Mouse (Mus musculus): ENCODE data around the gene Gm28308. TPM values are rescaled to one million over a fixed set of nuclear protein-coding genes. Genes with fewer than 3 reads are reported as not detected.
A peak's percentile ranks its signal among the peaks of the same experiment; 100 is the strongest.

The Gm28308 gene
- polyA plus RNA-seq, 1 experiment from 2014 or later: not detected

DNA sequence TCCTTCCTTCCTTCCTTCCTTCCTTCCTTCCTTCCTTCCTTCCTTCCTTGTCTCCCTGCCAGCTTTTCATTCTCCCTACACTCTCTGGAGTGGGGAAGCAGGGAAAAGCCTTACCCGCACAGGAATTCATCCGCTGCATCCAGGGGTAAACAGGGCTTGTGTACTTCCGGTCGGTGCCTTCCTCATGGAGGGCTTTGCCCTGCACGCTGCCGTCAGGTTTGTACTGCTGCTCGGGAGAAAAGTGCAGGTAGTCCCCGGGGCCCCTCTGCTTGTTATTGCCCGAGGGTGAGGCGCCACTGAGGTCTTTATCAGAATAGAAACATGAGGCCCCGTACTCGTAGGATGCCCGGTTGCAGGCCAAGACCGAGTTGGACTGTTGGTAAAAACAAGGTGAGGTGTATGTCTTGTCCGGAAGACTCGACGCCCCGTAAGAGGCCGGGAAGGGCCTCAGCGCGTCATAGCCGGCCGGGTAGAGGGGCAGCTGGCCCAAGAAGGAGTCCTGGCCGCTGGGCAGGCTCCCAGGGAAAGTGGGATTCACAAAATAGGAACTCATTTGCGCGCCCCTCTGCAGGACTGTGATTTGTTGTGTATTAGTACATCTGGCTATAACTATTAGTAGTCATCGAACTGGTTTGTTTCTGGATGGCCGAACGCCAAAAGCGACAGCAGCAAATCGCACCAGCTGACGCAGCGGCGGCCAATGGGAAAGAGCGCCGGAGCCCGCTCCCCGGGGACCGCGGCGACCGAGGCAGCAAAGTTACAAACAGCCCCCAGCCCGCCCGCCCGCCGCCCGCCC is 4.9 kb downstream of the Gm28308 start, which contains the start of gene Hoxa6:
Hoxa6 (minus strand) TSS at position 651 of the 796 bp plus-strand sequence.
- peak within 1 kb of the TSS; percentile 40 for H3K4me3 ChIP-seq (ENCODE audit: low read depth, low read length)
- H3K9ac ChIP-seq (replicated peaks; ENCODE audit: low read depth): 0 out of 2 replicates have a peak within 1 kb of the TSS, but pooled peaks have one; percentile 27
- TF ChIP-seq CTCF (IDR thresholded peaks at IDR 0.05) (no peak), EP300 (IDR thresholded peaks at IDR 0.05) (no peak)
- peaks cover 3% of the 10 kb centered on the region; the same call in 1 of the 2 replicates for H3K4me1 ChIP-seq (ENCODE audit: insufficient read depth, low read depth, low read length)
- no peak for DNase-seq (ENCODE audit: low spot score)
- ATAC-seq: no peak
- H3K27ac ChIP-seq (ENCODE audit: low read length): peak within 1 kb of the TSS; percentile 59
- H3K9me3 ChIP-seq (ENCODE audit: low read length): no peaks in the 10 kb centered on the region
- 4% methylated on average over 45 of the region's 47 CpGs for WGBS
- peak within 1 kb of the TSS; percentile 75 for H3K4me2 ChIP-seq (replicated peaks; ENCODE audit: low read depth, low read length)
- no peaks in the 10 kb centered on the region for H3K36me3 ChIP-seq (ENCODE audit: insufficient read depth, low read length)
- peaks cover 53% of the 10 kb centered on the region for H3K27me3 ChIP-seq (replicated peaks; ENCODE audit: insufficient read depth, low read length)

DNA sequence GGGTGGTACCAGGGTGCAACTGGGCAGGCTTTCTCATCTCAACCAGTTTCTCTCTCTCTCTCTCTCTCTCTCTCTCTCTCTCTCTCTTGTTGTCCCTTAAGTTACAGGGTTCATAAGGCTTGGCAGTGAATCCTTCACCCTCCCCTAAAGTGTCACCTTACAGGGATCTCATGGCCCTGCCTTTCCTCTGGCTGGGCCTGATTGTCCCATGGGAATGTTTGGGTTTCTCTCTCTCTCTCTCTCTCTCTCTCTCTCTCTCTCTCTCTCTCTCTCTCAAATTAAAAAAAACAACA is 5.5 kb downstream of the Gm28308 start:
- TF ChIP-seq CTCF (IDR thresholded peaks at IDR 0.05) (no peak), EP300 (IDR thresholded peaks at IDR 0.05) (no peak)
- H3K4me1 ChIP-seq (ENCODE audit: insufficient read depth, low read depth, low read length): peaks cover 3% of the 10 kb centered on the region; the same call in 1 of the 2 replicates
- H3K9ac ChIP-seq (replicated peaks; ENCODE audit: low read depth): no peak overlapping the region
- ATAC-seq (no peak), DNase-seq (ENCODE audit: low spot score) (no peak)
- H3K27ac ChIP-seq (ENCODE audit: low read length): 0 out of 2 replicates have a peak overlapping the region, but pooled peaks have one; percentile 59
- no peaks in the 10 kb centered on the region for H3K9me3 ChIP-seq (ENCODE audit: low read length)
- H3K4me2 ChIP-seq (replicated peaks; ENCODE audit: low read depth, low read length): peak overlapping the region; percentile 75
- no peaks in the 10 kb centered on the region for H3K36me3 ChIP-seq (ENCODE audit: insufficient read depth, low read length)
- peak overlapping the region; percentile 1; the same call in 1 of the 2 replicates for H3K4me3 ChIP-seq (ENCODE audit: low read depth, low read length)
- peaks cover 47% of the 10 kb centered on the region; the same call in 1 of the 2 replicates for H3K27me3 ChIP-seq (replicated peaks; ENCODE audit: insufficient read depth, low read length)

GRCm38 (mm10) chr6:52206882-52207683 is 6.1 kb downstream of the Gm28308 start:
- H3K36me3 ChIP-seq (ENCODE audit: insufficient read depth, low read length): no peaks in the 10 kb centered on the region
- ATAC-seq (no peak), DNase-seq (ENCODE audit: low spot score) (no peak)
- 34% methylated on average over 4 of the region's 4 CpGs for WGBS
- H3K4me3 ChIP-seq (ENCODE audit: low read depth, low read length): peak overlapping the region; percentile 1; the same call in 1 of the 2 replicates
- no peaks in the 10 kb centered on the region for H3K9me3 ChIP-seq (ENCODE audit: low read length)
- TF ChIP-seq CTCF (IDR thresholded peaks at IDR 0.05): no peak
- TF ChIP-seq EP300 (IDR thresholded peaks at IDR 0.05): no peak
- H3K4me1 ChIP-seq (ENCODE audit: insufficient read depth, low read depth, low read length): no peaks in the 10 kb centered on the region; the same call in 1 of the 2 replicates
- H3K27me3 ChIP-seq (replicated peaks; ENCODE audit: insufficient read depth, low read length): peaks cover 46% of the 10 kb centered on the region; the same call in 1 of the 2 replicates
- no peak overlapping the region for H3K9ac ChIP-seq (replicated peaks; ENCODE audit: low read depth)
- peak overlapping the region; percentile 55 for H3K4me2 ChIP-seq (replicated peaks; ENCODE audit: low read depth, low read length)
- 0 out of 2 replicates have a peak overlapping the region, but pooled peaks have one; percentile 59 for H3K27ac ChIP-seq (ENCODE audit: low read length)

DNA sequence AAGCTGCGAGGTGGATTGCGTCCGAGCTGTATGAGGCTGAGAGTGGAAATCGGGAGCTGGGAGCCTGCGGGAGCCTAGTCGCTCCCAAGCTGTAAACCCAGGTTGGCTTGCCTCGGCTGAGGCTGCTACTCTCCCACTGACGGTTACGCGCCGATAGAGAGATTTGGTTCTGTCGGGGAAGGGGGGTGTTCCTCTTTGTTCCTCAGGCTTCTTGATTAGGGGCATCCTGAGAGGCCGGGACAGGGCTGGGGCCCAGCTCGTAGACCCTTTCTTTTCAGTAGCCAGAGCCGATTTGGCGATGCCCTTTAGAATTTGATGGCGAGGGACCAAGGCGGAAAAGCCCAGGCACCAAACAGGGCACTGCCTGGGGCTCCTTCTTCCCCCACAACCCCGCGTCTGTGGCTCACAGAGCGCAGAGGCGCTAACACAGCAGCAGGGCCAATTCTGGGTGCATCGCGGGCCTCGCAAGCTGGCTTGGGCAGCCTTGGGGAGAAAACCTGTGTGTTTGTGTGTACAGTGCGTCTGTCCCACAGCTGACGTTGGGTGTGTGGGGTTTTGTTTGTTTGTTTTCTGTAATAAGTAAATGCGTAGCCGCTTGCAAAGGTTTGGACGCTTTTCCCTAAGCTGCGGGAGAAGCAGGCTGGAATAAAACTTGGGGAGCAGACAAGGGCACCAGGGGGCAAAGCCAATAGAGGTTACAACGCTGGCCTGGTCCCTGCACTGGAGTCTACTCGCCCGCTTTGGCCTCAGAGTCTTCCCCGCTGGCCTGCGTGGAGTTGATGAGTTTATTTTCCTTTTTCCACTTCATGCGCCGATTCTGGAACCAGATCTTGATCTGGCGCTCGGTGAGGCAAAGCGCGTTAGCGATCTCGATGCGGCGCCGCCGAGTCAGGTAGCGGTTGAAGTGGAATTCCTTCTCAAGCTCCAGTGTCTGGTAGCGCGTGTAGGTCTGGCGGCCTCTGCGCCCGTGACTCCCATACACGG is 7.2 kb downstream of the Gm28308 start:
- no peaks in the 10 kb centered on the region; the same call in 1 of the 2 replicates for H3K4me1 ChIP-seq (ENCODE audit: insufficient read depth, low read depth, low read length)
- peak overlapping the region; percentile 55 for H3K4me2 ChIP-seq (replicated peaks; ENCODE audit: low read depth, low read length)
- H3K27me3 ChIP-seq (replicated peaks; ENCODE audit: insufficient read depth, low read length): peaks cover 37% of the 10 kb centered on the region; the same call in 1 of the 2 replicates
- DNase-seq (ENCODE audit: low spot score) (no peak), ATAC-seq (no peak)
- H3K36me3 ChIP-seq (ENCODE audit: insufficient read depth, low read length): no peaks in the 10 kb centered on the region
- peak overlapping the region; percentile 60 for H3K27ac ChIP-seq (ENCODE audit: low read length)
- H3K9me3 ChIP-seq (ENCODE audit: low read length): no peaks in the 10 kb centered on the region
- H3K9ac ChIP-seq (replicated peaks; ENCODE audit: low read depth): peak overlapping the region; percentile 26
- 23% methylated on average over 55 of the region's 55 CpGs for WGBS
- H3K4me3 ChIP-seq (ENCODE audit: low read depth, low read length): peak overlapping the region; percentile 12; the same call in 1 of the 2 replicates
- TF ChIP-seq EP300 (IDR thresholded peaks at IDR 0.05) (no peak), CTCF (IDR thresholded peaks at IDR 0.05) (no peak)

- H3K4me3 ChIP-seq (ENCODE audit: low read depth, low read length): peak overlapping the region; percentile 60
- H3K27ac ChIP-seq (ENCODE audit: low read length): peak overlapping the region; percentile 60
- no peak for TF ChIP-seq CTCF (IDR thresholded peaks at IDR 0.05)
- TF ChIP-seq EP300 (IDR thresholded peaks at IDR 0.05): no peak
- H3K36me3 ChIP-seq (ENCODE audit: insufficient read depth, low read length): no peaks in the 10 kb centered on the region
- H3K27me3 ChIP-seq (replicated peaks; ENCODE audit: insufficient read depth, low read length): peaks cover 35% of the 10 kb centered on the region; the same call in 1 of the 2 replicates
- ATAC-seq (no peak), DNase-seq (ENCODE audit: low spot score) (no peak)
- WGBS: 20% methylated on average over 14 of the region's 14 CpGs
- H3K4me1 ChIP-seq (ENCODE audit: insufficient read depth, low read depth, low read length): no peaks in the 10 kb centered on the region; the same call in 1 of the 2 replicates
- no peaks in the 10 kb centered on the region for H3K9me3 ChIP-seq (ENCODE audit: low read length)
- peak overlapping the region; percentile 26; the same call in 1 of the 2 replicates for H3K9ac ChIP-seq (replicated peaks; ENCODE audit: low read depth)
- peak overlapping the region; percentile 55 for H3K4me2 ChIP-seq (replicated peaks; ENCODE audit: low read depth, low read length)
Observed at GRCm38 (mm10) chr6:52205221-52205620, 7.9 kb downstream of the Gm28308 start.

Measured in lung, postnatal 0 days (tissue).